ENCODE assay signal across 13 mouse cellular contexts in the genomic region with DNA sequence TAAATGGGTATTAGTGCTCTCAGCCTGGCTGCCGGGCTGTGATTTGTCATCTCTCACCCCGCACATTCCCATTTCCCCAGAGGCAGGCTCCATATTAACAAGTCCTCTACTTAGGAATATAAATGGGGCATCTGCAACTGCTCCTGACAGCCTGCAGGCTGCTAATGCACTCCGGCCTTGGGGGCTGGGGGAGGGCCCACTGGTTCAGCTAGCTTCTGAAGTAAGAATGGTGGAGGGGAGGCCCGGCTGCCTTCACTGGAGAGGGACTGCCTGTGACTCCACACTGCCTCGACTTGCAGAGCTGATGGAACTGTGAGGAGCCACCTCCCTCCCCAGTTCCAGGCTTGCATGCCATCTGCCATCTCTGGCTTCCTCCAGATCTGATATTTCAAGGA. TPM values are rescaled to one million over a fixed set of nuclear protein-coding genes. Genes with fewer than 3 reads are reported as not detected.
DNase-seq lines count a peak whose midpoint lies in the region; ATAC-seq lines count a peak whose summit lies in the region.
"Had no signal": no experiment of that assay in that cellular context is flagged by ENCODE, and none has a peak within 500 bp of the region (broad histone marks: within the 10 kb centered on the region; RNA-seq: fewer than 3 reads in every experiment).

No protein-coding gene starts in this region.

- no peak for ATAC-seq in heart, embryonic 13.5 days (ENCODE audit: extremely low read depth, insufficient number of reproducible peaks, low FRiP score, low TSS enrichment)
- peak; percentile 50; the same call in 1 of the 2 replicates for ATAC-seq in forebrain, embryonic 14.5 days

- no peak overlapping the region for H3K4me2 ChIP-seq in heart, embryonic 13.5 days
- H3K4me2 ChIP-seq in forebrain, embryonic 14.5 days (ENCODE audit: low read length) = no peak overlapping the region
- H3K4me2 ChIP-seq: embryonic facial prominence, embryonic 13.5 days; limb, embryonic 13.5 days had no signal

- peaks cover 45% of the 10 kb centered on the region for H3K27me3 ChIP-seq in heart, embryonic 13.5 days (replicated peaks)
- H3K27me3 ChIP-seq in forebrain, embryonic 14.5 days (replicated peaks; ENCODE audit: control insufficient read depth, insufficient read depth, low read length) = no peaks in the 10 kb centered on the region; the same call in 1 of the 2 replicates

- no peaks in the 10 kb centered on the region for H3K36me3 ChIP-seq in heart, embryonic 13.5 days
- H3K36me3 ChIP-seq in forebrain, embryonic 14.5 days (ENCODE audit: control insufficient read depth, insufficient read depth, low read length) = no peaks in the 10 kb centered on the region
- H3K36me3 ChIP-seq: embryonic facial prominence, embryonic 13.5 days; limb, embryonic 13.5 days had no signal

- no peak for DNase-seq in heart, adult 9 months (ENCODE audit: low spot score in 2 of 2)
- peak; percentile 45 for DNase-seq in brain, adult 2 months (ENCODE audit: low read depth, low spot score)
- DNase-seq in forebrain, embryonic 14.5 days (ENCODE audit: low spot score) = peak; percentile 38
- DNase-seq in lung, postnatal 10 days = peak; percentile 47
- DNase-seq in adipocyte (ENCODE audit: low spot score) = no peak
- no peak for DNase-seq in right cerebral cortex, postnatal 4 days
- DNase-seq in gastrocnemius, postnatal 10 days = no peak
- DNase-seq: gastrocnemius, postnatal 14 days had no signal

- H3K9ac ChIP-seq in heart, embryonic 13.5 days = 0 out of 2 replicates have a peak overlapping the region, but pooled peaks have one; percentile 14
- H3K9ac ChIP-seq in forebrain, embryonic 14.5 days (ENCODE audit: low read length) = no peak overlapping the region
- H3K9ac ChIP-seq: embryonic facial prominence, embryonic 13.5 days; limb, embryonic 13.5 days had no signal

- no peak overlapping the region for H3K4me3 ChIP-seq in heart, embryonic 13.5 days
- no peak overlapping the region for H3K4me3 ChIP-seq in forebrain, embryonic 14.5 days (ENCODE audit: low read depth, low read length)
- H3K4me3 ChIP-seq: embryonic facial prominence, embryonic 13.5 days; limb, embryonic 13.5 days; megakaryocyte, embryonic 14.5 days had no signal

- no peaks in the 10 kb centered on the region for H3K9me3 ChIP-seq in heart, embryonic 13.5 days
- no peaks in the 10 kb centered on the region for H3K9me3 ChIP-seq in forebrain, embryonic 14.5 days (replicated peaks; ENCODE audit: control insufficient read depth, low read length)
- H3K9me3 ChIP-seq: embryonic facial prominence, embryonic 13.5 days; limb, embryonic 13.5 days; megakaryocyte, embryonic 14.5 days had no signal

- 17% methylated on average over 5 of the region's 5 CpGs for WGBS in heart, embryonic 13.5 days
- 21% methylated on average over 5 of the region's 5 CpGs for WGBS in forebrain, embryonic 14.5 days

- no peak overlapping the region for H3K27ac ChIP-seq in heart, embryonic 13.5 days (replicated peaks)
- no peak overlapping the region for H3K27ac ChIP-seq in forebrain, embryonic 14.5 days (ENCODE audit: low read depth, low read length)
- H3K27ac ChIP-seq: embryonic facial prominence, embryonic 13.5 days; limb, embryonic 13.5 days had no signal

- H3K4me1 ChIP-seq in heart, embryonic 13.5 days = peaks cover 5% of the 10 kb centered on the region
- H3K4me1 ChIP-seq in forebrain, embryonic 14.5 days (ENCODE audit: control insufficient read depth, insufficient read depth, low read length) = peaks cover 8% of the 10 kb centered on the region; the same call in 1 of the 2 replicates

RNA-seq across cellular contexts. Expression of gene 4931429L15Rik, which starts 33.5 kb away (rescaled TPM):
- not detected in 2 replicates for polyA plus RNA-seq in heart, embryonic 13.5 days (2015; fragmentation: Nextera tagmentation; extraction: Ambion mirVana)
- not detected in 2 replicates for polyA plus RNA-seq in forebrain, embryonic 14.5 days (2014; fragmentation: Nextera tagmentation; extraction: Ambion mirVana)
- not detected for total RNA-seq in gastrocnemius, postnatal 10 days (2021)
- total RNA-seq: gastrocnemius, postnatal 14 days; heart, postnatal 36 days had no signal
- polyA plus RNA-seq: embryonic facial prominence, embryonic 13.5 days; limb, embryonic 13.5 days had no signal

Comparison
In these comparisons a context has a peak if more than half of its experiments do, and no peak if none do; other contexts are left out.
1. DNase-seq: peak in brain, adult 2 months (single experiment), forebrain, embryonic 14.5 days (single experiment) and lung, postnatal 10 days (single experiment); none in heart, adult 9 months (0 of 2), adipocyte (single experiment), right cerebral cortex, postnatal 4 days (single experiment) and gastrocnemius, postnatal 10 days (single experiment).